In genomic region chr4:3079901-3080300, GRCm38 (mm10) we compare ENCODE assay signal across 15 mouse cellular contexts.
DNase-seq lines count a peak whose midpoint lies in the region; ATAC-seq and TF ChIP-seq lines count a peak whose summit lies in the region.
"Had no signal": no experiment of that assay in that cellular context is flagged by ENCODE, and none has a peak within 500 bp of the region (broad histone marks: within the 10 kb centered on the region; RNA-seq: fewer than 3 reads in every experiment).

No protein-coding gene starts in this region.

- peaks cover 61% of the 10 kb centered on the region for H3K9me3 ChIP-seq in midbrain, embryonic 11.5 days (ENCODE audit: control insufficient read depth, low read length)
- peaks cover 50% of the 10 kb centered on the region for H3K9me3 ChIP-seq in midbrain, embryonic 16.5 days (replicated peaks; ENCODE audit: control insufficient read depth, low read length, poor library complexity, severe bottlenecking)

- DNase-seq in gastrocnemius, postnatal 4 days (ENCODE audit: low spot score in 2 of 2), result peak; percentile 4 to 11
- DNase-seq in gastrocnemius, postnatal 10 days, result no peak
- peak; percentile 79 for DNase-seq in midbrain, embryonic 11.5 days (ENCODE audit: low spot score, missing footprints)
- DNase-seq in liver, adult 2 months (ENCODE audit: extremely low read depth, low read depth, low spot score), result peak; percentile 16
- peak; percentile 2 for DNase-seq in testis, postnatal 14 days (ENCODE audit: low spot score)
- no peak for DNase-seq in adrenal gland, adult 2 months
- DNase-seq: adrenal gland, postnatal 36 days; cerebellum, adult 9-10 months; lung, postnatal 4 days had no signal

- no peak for TF ChIP-seq POLR2A in liver, adult 2 months (IDR thresholded peaks at IDR 0.05; ENCODE audit: extremely low read depth, insufficient read depth, low read length)

- H3K9ac ChIP-seq in midbrain, embryonic 11.5 days (ENCODE audit: low read length), result no peak overlapping the region
- no peak overlapping the region for H3K9ac ChIP-seq in midbrain, embryonic 16.5 days (ENCODE audit: low read depth, low read length)
- H3K9ac ChIP-seq in liver, adult 2 months (ENCODE audit: low read depth, low read length), result no peak overlapping the region
- H3K9ac ChIP-seq: heart, embryonic 13.5 days; hindbrain, embryonic 13.5 days; midbrain, embryonic 13.5 days had no signal

- H3K27me3 ChIP-seq in midbrain, embryonic 11.5 days (ENCODE audit: control insufficient read depth, insufficient read depth, low read length), result no peaks in the 10 kb centered on the region
- no peaks in the 10 kb centered on the region for H3K27me3 ChIP-seq in midbrain, embryonic 16.5 days (ENCODE audit: control insufficient read depth, insufficient read depth, low read depth, low read length)
- H3K27me3 ChIP-seq in liver, adult 2 months (ENCODE audit: control insufficient read depth, insufficient read depth, low read length), result no peaks in the 10 kb centered on the region
- H3K27me3 ChIP-seq: CH12.LX; heart, embryonic 13.5 days; hindbrain, embryonic 13.5 days; midbrain, embryonic 13.5 days had no signal

- H3K4me3 ChIP-seq in midbrain, embryonic 11.5 days (ENCODE audit: low read depth, low read length), result no peak overlapping the region
- no peak overlapping the region for H3K4me3 ChIP-seq in midbrain, embryonic 16.5 days (ENCODE audit: low read depth, low read length)
- H3K4me3 ChIP-seq in liver, adult 2 months (ENCODE audit: insufficient read depth, low read depth, low read length), result no peak overlapping the region
- H3K4me3 ChIP-seq: heart, embryonic 13.5 days; hindbrain, embryonic 13.5 days; midbrain, embryonic 13.5 days had no signal

- H3K36me3 ChIP-seq in midbrain, embryonic 11.5 days (ENCODE audit: control insufficient read depth, insufficient read depth, low read length), result 0 out of 2 replicates have a peak, but pooled peaks cover 2% of the 10 kb centered on the region
- no peaks in the 10 kb centered on the region for H3K36me3 ChIP-seq in midbrain, embryonic 16.5 days (ENCODE audit: control insufficient read depth, insufficient read depth, low read length)
- H3K36me3 ChIP-seq in liver, adult 2 months (ENCODE audit: control insufficient read depth, insufficient read depth, low read length), result no peaks in the 10 kb centered on the region
- H3K36me3 ChIP-seq: heart, embryonic 13.5 days; hindbrain, embryonic 13.5 days had no signal

- H3K4me2 ChIP-seq in midbrain, embryonic 11.5 days, result no peak overlapping the region
- no peak overlapping the region for H3K4me2 ChIP-seq in midbrain, embryonic 16.5 days (ENCODE audit: low read length)
- H3K4me2 ChIP-seq: heart, embryonic 13.5 days; hindbrain, embryonic 13.5 days; midbrain, embryonic 13.5 days had no signal

- TF ChIP-seq CTCF in liver, adult 2 months (IDR thresholded peaks at IDR 0.05; ENCODE audit: low read depth, low read length), result no peak

- H3K4me1 ChIP-seq in midbrain, embryonic 11.5 days (ENCODE audit: control insufficient read depth, insufficient read depth, low read length), result no peaks in the 10 kb centered on the region
- H3K4me1 ChIP-seq in midbrain, embryonic 16.5 days (ENCODE audit: control insufficient read depth, insufficient read depth, low read length), result no peaks in the 10 kb centered on the region
- no peaks in the 10 kb centered on the region for H3K4me1 ChIP-seq in liver, adult 2 months (ENCODE audit: control insufficient read depth, insufficient read depth, low read length)
- H3K4me1 ChIP-seq: heart, embryonic 13.5 days; hindbrain, embryonic 13.5 days; midbrain, embryonic 13.5 days had no signal

- 83% methylated on average over 1 of the region's 1 CpGs for WGBS in midbrain, embryonic 11.5 days
- WGBS in midbrain, embryonic 16.5 days, result 90% methylated on average over 1 of the region's 1 CpGs
- 95% methylated on average over 1 of the region's 1 CpGs for WGBS in liver, adult 2 months

- H3K27ac ChIP-seq in midbrain, embryonic 11.5 days (ENCODE audit: low read depth, low read length), result no peak overlapping the region
- H3K27ac ChIP-seq in midbrain, embryonic 16.5 days (ENCODE audit: low read length), result no peak overlapping the region
- no peak overlapping the region for H3K27ac ChIP-seq in liver, adult 2 months (replicated peaks; ENCODE audit: insufficient read depth, low read depth, low read length)
- H3K27ac ChIP-seq: heart, embryonic 13.5 days; hindbrain, embryonic 13.5 days; midbrain, embryonic 13.5 days had no signal

- no peak for ATAC-seq in midbrain, embryonic 11.5 days (ENCODE audit: low FRiP score)
- ATAC-seq in midbrain, embryonic 16.5 days, result no peak
- ATAC-seq: inflammation-experienced regulatory T-cells, adult 6 months had no signal

- no peaks in the 10 kb centered on the region for H3K79me2 ChIP-seq in liver, adult 2 months (ENCODE audit: control insufficient read depth, insufficient read depth, low read length)

Comparison
In these comparisons a context has a peak if more than half of its experiments do, and no peak if none do; other contexts are left out.
1. DNase-seq: peak in gastrocnemius, postnatal 4 days (2 of 2), midbrain, embryonic 11.5 days (single experiment), liver, adult 2 months (single experiment) and testis, postnatal 14 days (single experiment); none in gastrocnemius, postnatal 10 days (single experiment) and adrenal gland, adult 2 months (single experiment).